Mouse (Mus musculus): ENCODE results near the gene Cphx1. TPM values are rescaled to one million over a fixed set of nuclear protein-coding genes. Genes with fewer than 3 reads are reported as not detected.
A peak's percentile ranks its signal among the peaks of the same experiment; 100 is the strongest.
"Not testable (repeated sequence)": the region's sequence is repeated elsewhere in the genome, so short reads cannot be mapped to it uniquely, and the experiment has no call there.

Cphx1 gene
- polyA plus RNA-seq, 1 experiment from 2014 or later, result not detected

- Histone ChIP-seq H3K4me2 (peak within 1 kb of the TSS; percentile 50), H3K4me3 (peak within 1 kb of the TSS; percentile 29), H3K27ac (peak within 1 kb of the TSS; percentile 91), H3K9ac (peak within 1 kb of the TSS; percentile 55)
- H3K9me3 ChIP-seq (replicated peaks); H3K36me3 ChIP-seq (ENCODE audit: poor library complexity, severe bottlenecking); H3K27me3 ChIP-seq; H3K4me1 ChIP-seq: not testable (repeated sequence)
- WGBS, result no CpG with 5 or more reads among the region's 25 CpGs
- ATAC-seq, result peak; percentile 93
Measured at GRCm38 (mm10) chr14:25978371-25979241, 40.5 kb downstream of the Cphx1 start, which contains the start of gene Duxbl1. Duxbl1 (plus strand) TSS chr14:25978577.

- WGBS, result 0% methylated on average over 6 of the region's 13 CpGs
- H3K36me3 ChIP-seq (ENCODE audit: poor library complexity, severe bottlenecking); H3K27me3 ChIP-seq; H3K4me1 ChIP-seq; H3K9me3 ChIP-seq (replicated peaks): not testable (repeated sequence)
- Histone ChIP-seq H3K4me3 (peak overlapping the region; percentile 29), H3K4me2 (peak overlapping the region; percentile 50), H3K9ac (peak overlapping the region; percentile 55), H3K27ac (peak overlapping the region; percentile 91)
- peak; percentile 67 for ATAC-seq
Measured at GRCm38 (mm10) chr14:25979242-25979941, 41.3 kb downstream of the Cphx1 start.

DNA sequence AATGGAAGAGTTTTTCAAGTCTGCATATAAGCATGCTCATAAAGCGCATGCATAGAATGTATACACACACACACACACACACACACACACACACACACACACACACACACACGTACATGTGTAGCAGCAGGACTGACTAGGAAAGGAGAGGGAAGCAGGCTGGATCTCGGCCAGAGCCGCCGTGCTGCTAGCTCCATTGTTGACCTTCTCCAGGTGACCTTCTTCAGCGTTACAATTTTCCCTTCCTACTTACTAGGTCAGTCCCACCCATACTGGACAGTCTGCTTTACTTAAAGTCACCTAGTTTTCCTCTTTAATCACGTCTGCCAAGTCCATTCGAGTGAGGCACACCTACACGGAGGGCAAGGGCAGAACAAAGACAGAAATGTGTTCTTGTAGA lies 43.8 kb downstream of the Cphx1 start:
- not testable (repeated sequence) for ATAC-seq; H3K27me3 ChIP-seq; H3K4me2 ChIP-seq; H3K36me3 ChIP-seq (ENCODE audit: poor library complexity, severe bottlenecking); H3K9me3 ChIP-seq (replicated peaks); H3K9ac ChIP-seq; H3K27ac ChIP-seq; H3K4me3 ChIP-seq; H3K4me1 ChIP-seq
- WGBS, result 76% methylated on average over 6 of the region's 9 CpGs

Other genes starting within 250 kb of the Cphx1 start
- 22.8 and 29.5 TPM in 2 replicates for gene Ppif, start 244.2 kb upstream of the Cphx1 start, polyA plus RNA-seq (2015; fragmentation: Nextera tagmentation; extraction: Ambion mirVana)
- 5.8 and 6.6 TPM in 2 replicates for gene Zcchc24, start 169.3 kb upstream of the Cphx1 start, polyA plus RNA-seq (2015; fragmentation: Nextera tagmentation; extraction: Ambion mirVana)
- gene Anxa11, start 96.1 kb upstream of the Cphx1 start, polyA plus RNA-seq (2015; fragmentation: Nextera tagmentation; extraction: Ambion mirVana), result 1.8 and 2.1 TPM in 2 replicates
- gene Plac9a, start 35.2 kb upstream of the Cphx1 start, polyA plus RNA-seq (2015; fragmentation: Nextera tagmentation; extraction: Ambion mirVana), result not detected in 2 replicates
- 2.5 and 3.4 TPM in 2 replicates for gene Tmem254a, start 10.6 kb upstream of the Cphx1 start, polyA plus RNA-seq (2015; fragmentation: Nextera tagmentation; extraction: Ambion mirVana)
- 3.5 and 4.1 TPM in 2 replicates for gene Duxbl1, start 40.3 kb downstream of the Cphx1 start, polyA plus RNA-seq (2015; fragmentation: Nextera tagmentation; extraction: Ambion mirVana)
- 4.4 and 4.6 TPM in 2 replicates for gene Gm9780, start 104.4 kb downstream of the Cphx1 start, polyA plus RNA-seq (2015; fragmentation: Nextera tagmentation; extraction: Ambion mirVana)
- 13.1 and 14.4 TPM in 2 replicates for gene Tmem254c, start 129.1 kb downstream of the Cphx1 start, polyA plus RNA-seq (2015; fragmentation: Nextera tagmentation; extraction: Ambion mirVana)
- gene Cphx2, start 143.2 kb downstream of the Cphx1 start, polyA plus RNA-seq (2015; fragmentation: Nextera tagmentation; extraction: Ambion mirVana), result not detected in 2 replicates
- not detected in 2 replicates for gene Cphx3, start 144.0 kb downstream of the Cphx1 start, polyA plus RNA-seq (2015; fragmentation: Nextera tagmentation; extraction: Ambion mirVana)
- gene Duxbl2, start 180.0 kb downstream of the Cphx1 start, polyA plus RNA-seq (2015; fragmentation: Nextera tagmentation; extraction: Ambion mirVana), result 0.45 TPM in 1 of 2 replicates, not detected in the other
- 1.6 and 2.3 TPM in 2 replicates for gene Plac9b, start 244.2 kb downstream of the Cphx1 start, polyA plus RNA-seq (2015; fragmentation: Nextera tagmentation; extraction: Ambion mirVana)